ENCODE assay signal across 9 mouse cellular contexts in genomic region chr14:55527940-55528339, GRCm38 (mm10). TPM values are rescaled to one million over a fixed set of nuclear protein-coding genes. Genes with fewer than 3 reads are reported as not detected.
DNase-seq lines count a peak whose midpoint lies in the region; ATAC-seq lines count a peak whose summit lies in the region.
"Had no signal": no experiment of that assay in that cellular context is flagged by ENCODE, and none has a peak within 500 bp of the region (broad histone marks: within the 10 kb centered on the region; RNA-seq: fewer than 3 reads in every experiment).

No protein-coding gene starts in this region.

- H3K9ac ChIP-seq in heart, embryonic 12.5 days = no peak overlapping the region

- no peak overlapping the region for H3K4me2 ChIP-seq in heart, embryonic 12.5 days

- peaks cover 39% of the 10 kb centered on the region for H3K27me3 ChIP-seq in heart, embryonic 12.5 days (replicated peaks)

- H3K4me1 ChIP-seq in heart, embryonic 12.5 days (replicated peaks) = peaks cover 12% of the 10 kb centered on the region

- no peak overlapping the region for H3K4me3 ChIP-seq in heart, embryonic 12.5 days

- DNase-seq in cerebellum, adult 9-10 months = peak; percentile 48
- no peak for DNase-seq in cerebellum, adult 11 months
- peak; percentile 39 for DNase-seq in spleen, adult 12 weeks (ENCODE audit: low spot score)
- DNase-seq in spleen, postnatal 4 days (ENCODE audit: low spot score in 2 of 2) = no peak
- peak; percentile 21 for DNase-seq in forelimb bud, embryonic 11.5 days (ENCODE audit: low read depth, low spot score)
- no peak for DNase-seq in urinary bladder, postnatal 36 days (ENCODE audit: low spot score in 2 of 2)

- H3K9me3 ChIP-seq in heart, embryonic 12.5 days (replicated peaks) = no peaks in the 10 kb centered on the region

- WGBS in heart, embryonic 12.5 days = 22% methylated on average over 3 of the region's 3 CpGs

- H3K27ac ChIP-seq in heart, embryonic 12.5 days (ENCODE audit: poor library complexity, severe bottlenecking) = no peak overlapping the region

- H3K36me3 ChIP-seq in heart, embryonic 12.5 days = no peaks in the 10 kb centered on the region

- peak; percentile 55; the same call in 1 of the 2 replicates for ATAC-seq in neutrophil, adult 5-6 weeks (ENCODE audit: extremely low read depth, insufficient number of reproducible peaks, low FRiP score, poor library complexity, severe bottlenecking)
- ATAC-seq in heart, embryonic 12.5 days (ENCODE audit: insufficient number of reproducible peaks, low FRiP score) = no peak

RNA-seq across cellular contexts. Expression of gene Nrl, which starts 3.2 kb away (rescaled TPM):
- 0.12 TPM in 1 of 2 replicates, not detected in the other for total RNA-seq in neutrophil, adult 5-6 weeks (2017)
- not detected in 2 replicates for polyA plus RNA-seq in heart, embryonic 12.5 days (2016; fragmentation: Nextera tagmentation; extraction: Ambion mirVana)
- total RNA-seq: hematopoietic stem cell, adult 5-6 weeks had no signal

RNA-seq across cellular contexts. Expression of gene Pck2, which starts 12.1 kb away (rescaled TPM):
- total RNA-seq in neutrophil, adult 5-6 weeks (2017) = 38.6 and 38.8 TPM in 2 replicates
- 38.8 and 43.0 TPM in 2 replicates for polyA plus RNA-seq in heart, embryonic 12.5 days (2016; fragmentation: Nextera tagmentation; extraction: Ambion mirVana)

RNA-seq across cellular contexts. Expression of gene Cpne6, which starts 17.7 kb away (rescaled TPM):
- total RNA-seq in neutrophil, adult 5-6 weeks (2017) = not detected in 2 replicates
- 0.30 and 0.59 TPM in 2 replicates for polyA plus RNA-seq in heart, embryonic 12.5 days (2016; fragmentation: Nextera tagmentation; extraction: Ambion mirVana)
- total RNA-seq: hematopoietic stem cell, adult 5-6 weeks had no signal

RNA-seq across cellular contexts. Expression of gene Dcaf11, which starts 31.9 kb away (rescaled TPM):
- total RNA-seq in neutrophil, adult 5-6 weeks (2017) = 82.2 and 98.6 TPM in 2 replicates
- polyA plus RNA-seq in heart, embryonic 12.5 days (2016; fragmentation: Nextera tagmentation; extraction: Ambion mirVana) = 73.2 and 78.7 TPM in 2 replicates

RNA-seq across cellular contexts. Expression of gene A730061H03Rik, which starts 32.3 kb away (rescaled TPM):
- total RNA-seq in neutrophil, adult 5-6 weeks (2017) = 6.9 and 9.1 TPM in 2 replicates
- 0.96 TPM in 1 of 2 replicates, not detected in the other for polyA plus RNA-seq in heart, embryonic 12.5 days (2016; fragmentation: Nextera tagmentation; extraction: Ambion mirVana)
- total RNA-seq: hematopoietic stem cell, adult 5-6 weeks had no signal

Comparison
In these comparisons a context has a peak if more than half of its experiments do, and no peak if none do; other contexts are left out.
1. DNase-seq: peak in cerebellum, adult 9-10 months (single experiment), spleen, adult 12 weeks (single experiment) and forelimb bud, embryonic 11.5 days (single experiment); none in cerebellum, adult 11 months (single experiment), spleen, postnatal 4 days (0 of 2) and urinary bladder, postnatal 36 days (0 of 2).